Mouse (Mus musculus): ENCODE data around the gene Map1a.

GRCm38 (mm10) chr2:121329492-121329891 lies 40.1 kb downstream of the Map1a start:
- TF ChIP-seq CTCF (IDR thresholded peaks at IDR 0.05; ENCODE audit: control insufficient read depth, insufficient read depth, insufficient replicate concordance, low read depth, low read length) (no peak), POLR2A (IDR thresholded peaks at IDR 0.05; ENCODE audit: control insufficient read depth, low read depth, low read length) (no peak)

Data from testis, adult 2 months (tissue).